Mouse (Mus musculus) embryo, embryonic 11.5 days (tissue): ENCODE data around the gene Cdk5r2.

Experiments
- DNase-seq: peaks from one replicate; pipeline ENCODE4 v3.0.0-alpha.2; 2012; ENCODE audit warnings: low read depth, low spot score

The Cdk5r2 gene

GRCm38 (mm10) chr1:74851001-74851775 lies 3.5 kb upstream of the Cdk5r2 start:
- DNase-seq: no peak

GRCm38 (mm10) chr1:74855156-74855555 lies 422 bp downstream of the Cdk5r2 start:
- no peak for DNase-seq

- no peak for DNase-seq
Observed at GRCm38 (mm10) chr1:74855651-74856438, 1.1 kb downstream of the Cdk5r2 start.

GRCm38 (mm10) chr1:74856439-74856720 lies 1.6 kb downstream of the Cdk5r2 start:
- no peak for DNase-seq

GRCm38 (mm10) chr1:74856791-74857190 lies 2.1 kb downstream of the Cdk5r2 start:
- no peak for DNase-seq

- DNase-seq: no peak
Observed at GRCm38 (mm10) chr1:74857201-74857600, 2.5 kb downstream of the Cdk5r2 start.

- DNase-seq: no peak
Observed at GRCm38 (mm10) chr1:74857677-74858076, 2.9 kb downstream of the Cdk5r2 start.

GRCm38 (mm10) chr1:74858171-74858719 lies 3.5 kb downstream of the Cdk5r2 start:
- DNase-seq: peak; percentile 56

- no peak for DNase-seq
Observed at GRCm38 (mm10) chr1:74858805-74859204, 4.1 kb downstream of the Cdk5r2 start.

- DNase-seq: no peak
Observed at GRCm38 (mm10) chr1:74859223-74859984, 4.7 kb downstream of the Cdk5r2 start.

GRCm38 (mm10) chr1:74861783-74862182 lies 7.0 kb downstream of the Cdk5r2 start:
- no peak for DNase-seq

- no peak for DNase-seq
Observed at GRCm38 (mm10) chr1:74872218-74872617, 17.5 kb downstream of the Cdk5r2 start.

- no peak for DNase-seq
Observed at GRCm38 (mm10) chr1:74877199-74877598, 22.5 kb downstream of the Cdk5r2 start.

GRCm38 (mm10) chr1:74880785-74881360 lies 26.1 kb downstream of the Cdk5r2 start:
- DNase-seq: peak; percentile 60

GRCm38 (mm10) chr1:74882055-74882734 lies 27.5 kb downstream of the Cdk5r2 start:
- no peak for DNase-seq

- DNase-seq: no peak
Observed at GRCm38 (mm10) chr1:74882828-74883227, 28.1 kb downstream of the Cdk5r2 start.

GRCm38 (mm10) chr1:74883441-74883840 lies 28.7 kb downstream of the Cdk5r2 start:
- DNase-seq: no peak

GRCm38 (mm10) chr1:74884196-74885141 lies 29.7 kb downstream of the Cdk5r2 start:
- DNase-seq: no peak

GRCm38 (mm10) chr1:74885369-74886042 lies 30.8 kb downstream of the Cdk5r2 start, which contains the start of gene Fev:
Gene Fev (minus strand): TSS chr1:74885419.
- no peak for DNase-seq
